Mouse (Mus musculus) cerebellum, adult 2 months (tissue): ENCODE data around the gene Trim58. TPM values are rescaled to one million over a fixed set of nuclear protein-coding genes. Genes with fewer than 3 reads are reported as not detected.

ENCODE experiments used
- DNase-seq, 2 experiments: peaks; one replicate each; pipeline ENCODE4 v3.0.0; 2021
- H3K27ac ChIP-seq: fragments of 200-500 bp; 2 replicates; pipeline ENCODE4 v1.5.1; 2012; ENCODE audit warnings: low read length, control low read depth, inconsistent platforms; ENCODE audit not compliant: insufficient read depth
- H3K27me3 ChIP-seq: fragments of 200-500 bp; 2 replicates; pipeline ENCODE4 v1.6.1; 2012; ENCODE audit warnings: inconsistent platforms, mild to moderate bottlenecking, low read length, moderate library complexity; ENCODE audit not compliant: control insufficient read depth, insufficient read depth
- H3K4me1 ChIP-seq: fragments of 200-500 bp; 2 replicates; pipeline ENCODE4 v1.6.1; 2011; ENCODE audit warnings: low read length; ENCODE audit not compliant: control insufficient read depth, insufficient read depth
- H3K4me3 ChIP-seq: fragments of 200-500 bp; replicated peaks from 2 replicates; pipeline ENCODE3; 2011; ENCODE audit warnings: mild to moderate bottlenecking, low read depth, low read length, control low read depth; ENCODE audit not compliant: insufficient read depth
- CTCF ChIP-seq: fragments of 200-500 bp; IDR thresholded peaks from 2 replicates; pipeline ENCODE4 v1.5.1; 2011; ENCODE audit warnings: low read depth, mild to moderate bottlenecking, control low read depth, low read length, moderate library complexity, borderline replicate concordance; ENCODE audit not compliant: insufficient read depth
- POLR2A ChIP-seq: fragments of 200-500 bp; IDR thresholded peaks from 2 replicates; pipeline ENCODE4 v1.6.1; 2011; ENCODE audit warnings: low read length, control low read depth, borderline replicate concordance; ENCODE audit not compliant: insufficient read depth
- WGBS: fragments of 180-500 bp; shearing (Covaris S2); methylation state at CpG from one replicate; pipeline ENCODE4 v1.1.7; 2018; 5-methylcytosine and 5-hydroxymethylcytosine counted together
- polyA plus RNA-seq: library from polyadenylated mRNA; depleted of rRNA; stranded (reverse); fragments of >200 nt; gene quantifications from 2 replicates; pipeline ENCODE4 v1.2.3, GENCODE M21; 2012; rRNA removed

The Trim58 gene
- 0.28 and 0.29 TPM in 2 replicates for polyA plus RNA-seq

DNA sequence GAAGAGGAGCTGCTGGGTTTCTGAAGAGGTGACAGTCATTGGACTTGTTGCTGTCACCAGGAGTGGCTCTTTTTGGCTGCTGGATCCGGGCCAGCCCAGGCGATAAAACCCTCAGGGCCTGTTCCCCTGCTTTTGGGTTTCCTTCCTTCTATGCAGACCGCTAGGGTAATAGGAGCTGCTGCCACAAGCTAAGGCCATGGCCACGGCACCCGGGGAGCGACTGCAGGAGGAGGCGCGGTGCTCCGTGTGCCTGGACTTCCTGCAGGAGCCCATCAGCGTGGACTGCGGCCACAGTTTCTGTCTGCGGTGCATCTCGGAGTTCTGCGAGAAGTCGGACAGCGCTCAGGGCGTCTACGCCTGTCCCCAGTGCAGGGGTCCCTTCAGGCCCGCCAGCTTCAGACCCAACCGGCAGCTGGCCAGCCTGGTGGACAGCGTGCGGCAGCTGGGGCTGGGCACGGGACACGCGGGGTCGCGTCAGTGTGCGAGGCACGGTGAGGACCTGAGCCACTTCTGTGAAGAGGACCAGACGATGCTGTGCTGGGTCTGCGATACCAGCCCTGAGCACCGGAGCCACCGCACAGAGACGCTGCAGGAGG, at the start of gene Trim58:
TSS of gene Trim58 (plus strand) at position 194 of the 596 bp plus-strand sequence.
- no peak for TF ChIP-seq POLR2A
- no peak for TF ChIP-seq CTCF
- Histone ChIP-seq H3K4me3 (peak within 1 kb of the TSS; percentile 3), H3K27ac (no peak within 1 kb of the TSS), H3K27me3 (no peaks in the 10 kb centered on the region; the same call in 1 of the 2 replicates), H3K4me1 (no peaks in the 10 kb centered on the region)
- peak; percentile 4 to 20 for DNase-seq
- 1% methylated on average over 34 of the region's 34 CpGs for WGBS

DNA sequence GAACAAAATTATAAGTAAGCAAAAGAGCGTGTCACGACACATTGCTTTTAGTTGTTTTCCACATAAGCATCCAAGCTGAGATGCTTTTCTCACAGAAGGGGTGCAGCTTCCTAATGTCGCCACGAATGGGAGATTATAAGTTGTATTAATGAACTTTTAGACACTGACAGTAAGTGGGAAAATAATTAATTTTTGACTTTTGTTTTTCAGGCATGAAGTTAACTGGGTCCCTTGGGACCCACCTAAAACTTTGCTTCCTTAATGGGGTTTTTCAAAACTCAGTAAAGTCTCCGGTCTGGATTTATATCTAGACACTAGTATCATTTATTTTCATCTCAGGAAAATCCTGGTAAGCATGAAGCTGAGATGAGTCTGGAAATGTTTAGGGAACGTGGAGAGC, 45.5 kb upstream of the Trim58 start, which contains the start of gene Olfr324:
TSS of gene Olfr324 (plus strand) at position 301 of the 400 bp plus-strand sequence.
- no peak for DNase-seq
- Histone ChIP-seq H3K27me3 (no peaks in the 10 kb centered on the region), H3K4me3 (no peak within 1 kb of the TSS), H3K27ac (no peak within 1 kb of the TSS), H3K4me1 (no peaks in the 10 kb centered on the region; the same call in 1 of the 2 replicates)
- TF ChIP-seq POLR2A (no peak), CTCF (no peak)
- WGBS = 79% methylated on average over 6 of the region's 6 CpGs

DNA sequence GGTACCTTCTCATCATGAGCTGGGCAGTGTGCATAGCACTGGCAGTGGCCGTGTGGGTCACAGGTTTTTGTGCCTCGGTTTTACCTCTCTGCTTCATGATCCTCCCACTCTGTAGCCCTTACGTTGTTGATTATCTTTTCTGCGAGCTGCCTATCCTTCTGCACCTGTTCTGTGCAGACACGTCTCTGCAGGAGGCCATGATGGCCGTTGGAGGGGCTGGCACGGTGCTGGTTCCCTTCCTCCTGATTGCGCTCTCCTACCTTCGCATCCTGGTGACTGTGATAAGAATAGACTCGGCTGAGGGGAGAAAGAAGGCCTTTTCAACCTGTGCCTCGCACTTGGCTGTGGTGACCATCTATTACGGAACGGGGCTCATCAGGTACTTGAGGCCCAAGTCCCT, 42.4 kb upstream of the Trim58 start:
- 74% methylated on average over 13 of the region's 13 CpGs for WGBS
- H3K4me1 ChIP-seq = no peaks in the 10 kb centered on the region; the same call in 1 of the 2 replicates
- DNase-seq = no peak
- no peak overlapping the region for H3K4me3 ChIP-seq
- no peak for TF ChIP-seq POLR2A
- TF ChIP-seq CTCF = no peak
- H3K27me3 ChIP-seq = no peaks in the 10 kb centered on the region
- no peak overlapping the region for H3K27ac ChIP-seq

DNA sequence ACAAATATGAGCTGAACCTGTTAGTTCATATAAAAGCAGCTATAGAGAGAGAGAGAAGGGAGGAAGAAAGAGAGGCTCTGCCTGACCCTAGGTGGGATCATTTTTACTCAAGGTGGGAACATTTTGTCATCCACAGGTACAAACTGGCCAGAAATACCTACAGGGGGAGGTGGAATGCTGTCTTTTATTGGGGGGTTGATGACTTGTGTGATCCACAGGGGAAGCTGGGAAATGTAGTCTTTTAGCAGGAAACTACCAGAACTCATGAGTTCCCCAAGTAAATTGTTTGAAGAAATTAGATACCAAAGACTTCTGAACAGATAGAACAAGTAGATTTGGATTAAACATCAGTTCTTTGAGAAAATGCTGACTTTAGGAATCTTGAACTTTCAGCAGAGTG, 38.2 kb upstream of the Trim58 start:
- H3K4me1 ChIP-seq = no peaks in the 10 kb centered on the region
- H3K27ac ChIP-seq = no peak overlapping the region
- TF ChIP-seq POLR2A = no peak
- TF ChIP-seq CTCF = no peak
- no peaks in the 10 kb centered on the region for H3K27me3 ChIP-seq
- no peak for DNase-seq
- no peak overlapping the region for H3K4me3 ChIP-seq

DNA sequence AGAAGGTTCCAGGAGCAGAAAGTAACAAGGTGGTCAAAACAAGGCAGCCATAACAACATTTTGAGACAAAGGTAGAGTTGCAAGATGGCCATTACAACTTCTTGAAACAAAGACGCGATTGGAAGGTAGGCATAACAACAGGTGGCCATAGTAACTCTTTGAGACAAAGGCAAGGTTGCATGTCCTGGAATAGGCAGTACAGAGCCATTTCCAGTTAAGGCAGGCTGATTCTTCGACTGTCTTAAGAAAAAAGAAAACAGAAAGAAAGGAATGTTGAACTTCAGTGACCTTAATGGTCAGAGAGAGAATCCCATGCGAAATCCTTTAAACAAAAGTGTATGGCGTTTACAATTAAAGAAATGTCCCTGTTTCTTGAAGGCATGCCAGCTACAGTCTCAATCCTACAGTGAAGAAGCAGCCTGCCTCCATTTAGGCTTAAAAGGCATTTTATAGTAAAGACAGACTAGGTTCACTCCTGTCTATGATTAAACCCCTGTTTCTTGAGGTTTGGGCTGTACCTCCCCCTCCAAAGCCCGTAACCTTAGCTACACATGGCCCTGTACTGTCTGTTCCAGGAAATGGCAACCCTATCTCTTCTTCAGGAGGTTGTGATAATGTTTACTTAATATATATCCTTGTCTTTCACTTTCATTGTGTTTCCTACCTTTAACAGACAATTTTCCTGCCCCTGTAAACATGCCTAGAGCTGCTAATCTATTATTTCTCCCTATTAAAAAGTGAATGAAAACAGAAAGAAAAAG, 37.3 kb upstream of the Trim58 start:
- Histone ChIP-seq H3K27me3 (no peaks in the 10 kb centered on the region), H3K27ac (no peak overlapping the region), H3K4me1 (no peaks in the 10 kb centered on the region), H3K4me3 (no peak overlapping the region)
- no peak for TF ChIP-seq POLR2A
- TF ChIP-seq CTCF = no peak
- WGBS = 79% methylated on average over 6 of the region's 6 CpGs
- DNase-seq = no peak

DNA sequence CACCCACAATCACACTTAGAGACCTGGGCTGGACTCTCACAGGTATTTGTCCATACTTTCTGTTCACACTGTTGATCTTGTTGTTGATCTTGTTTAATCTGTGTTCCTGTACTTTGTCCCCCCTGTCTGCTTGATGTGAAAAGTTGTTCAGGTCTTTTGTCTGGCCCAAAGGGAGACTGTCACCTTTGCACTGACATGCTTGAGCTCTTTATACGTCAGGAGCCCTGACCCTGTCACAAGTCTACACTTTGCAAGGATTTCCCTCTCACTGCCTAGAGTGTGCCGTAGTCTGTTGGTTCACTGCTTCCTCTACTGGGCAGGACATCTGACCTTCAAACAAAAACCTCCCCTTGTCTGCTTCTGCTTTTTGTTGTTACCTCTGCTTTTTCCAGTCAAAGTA, 35.6 kb upstream of the Trim58 start:
- Histone ChIP-seq H3K27me3 (no peaks in the 10 kb centered on the region), H3K27ac (no peak overlapping the region), H3K4me3 (no peak overlapping the region), H3K4me1 (no peaks in the 10 kb centered on the region)
- WGBS = 70% methylated on average over 2 of the region's 2 CpGs
- TF ChIP-seq POLR2A = no peak
- no peak for TF ChIP-seq CTCF
- no peak for DNase-seq

DNA sequence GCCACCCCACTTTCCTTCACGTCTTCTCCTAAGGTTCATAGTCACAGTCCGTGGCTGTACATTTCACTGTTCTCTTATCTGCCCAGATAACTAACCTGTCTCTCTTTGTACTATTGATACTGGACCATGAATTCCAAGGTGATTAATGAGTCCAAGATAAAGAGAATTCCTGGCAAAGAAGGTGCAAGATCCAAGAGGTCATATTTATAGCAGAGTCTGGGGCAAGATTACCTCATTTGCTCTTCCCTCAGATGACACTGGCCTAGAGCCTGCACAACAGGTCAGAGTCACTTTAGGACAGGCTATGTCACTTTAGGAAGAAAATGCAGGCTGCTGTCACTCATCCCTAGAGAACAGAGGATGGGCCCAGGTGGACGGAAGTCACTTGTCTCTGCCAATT, 35.0 kb upstream of the Trim58 start:
- Histone ChIP-seq H3K27ac (no peak overlapping the region), H3K4me1 (no peaks in the 10 kb centered on the region), H3K27me3 (no peaks in the 10 kb centered on the region), H3K4me3 (no peak overlapping the region)
- WGBS = 83% methylated on average over 3 of the region's 3 CpGs
- no peak for TF ChIP-seq POLR2A
- no peak for TF ChIP-seq CTCF
- DNase-seq = no peak

DNA sequence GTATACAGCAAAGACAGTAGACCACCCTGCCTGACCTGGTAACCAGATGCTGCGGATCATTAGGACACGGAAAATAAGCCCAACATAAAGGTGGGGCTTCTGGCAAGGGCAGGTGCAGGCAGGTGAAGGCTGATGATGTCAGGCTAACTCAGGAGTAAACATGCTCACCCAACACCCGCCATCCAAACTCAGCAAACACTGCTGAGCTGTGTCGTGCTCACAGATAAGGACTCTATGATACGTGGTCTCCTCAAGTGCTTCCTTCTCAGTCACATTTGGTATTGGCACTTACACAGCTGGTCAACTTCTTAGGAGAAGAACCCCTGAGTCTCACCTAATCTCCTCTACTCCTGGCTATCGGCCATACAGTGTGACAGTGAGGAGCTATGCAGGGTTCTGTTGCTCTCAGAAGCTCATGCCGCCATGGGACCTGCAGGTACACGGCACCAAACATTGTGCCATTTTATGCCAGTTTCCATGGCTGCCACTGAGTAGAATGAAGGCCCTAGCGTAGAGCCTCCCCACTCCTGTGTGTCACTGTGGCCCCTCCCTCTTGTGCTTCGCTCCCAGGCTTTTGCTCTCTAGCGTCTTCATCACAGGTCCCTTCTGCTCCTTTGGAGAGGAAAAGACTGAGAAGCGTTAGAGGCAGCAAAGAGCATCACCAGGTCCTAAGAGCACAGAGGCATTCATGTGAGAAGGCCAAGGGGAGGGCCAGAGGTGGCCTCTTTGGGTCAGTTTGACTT, 33.9 kb upstream of the Trim58 start:
- Histone ChIP-seq H3K27me3 (no peaks in the 10 kb centered on the region), H3K27ac (no peak overlapping the region), H3K4me1 (no peaks in the 10 kb centered on the region), H3K4me3 (no peak overlapping the region)
- DNase-seq = no peak
- WGBS = 84% methylated on average over 12 of the region's 12 CpGs
- TF ChIP-seq POLR2A (no peak), CTCF (no peak)
